Mouse (Mus musculus): Measurements from ENCODE around the gene Pcnt.

The Pcnt gene

GRCm38 (mm10) chr10:76433925-76434324 lies 8.7 kb downstream of the Pcnt start:
- in situ Hi-C loops (cut with MboI; ENCODE audit: low pct_unique_long_range_greater_than_20kb in 1 of 2, low sequenced_read_pairs in 2 of 2, unreplicated experiment in 1 of 2), result no loop called here

- in situ Hi-C loops (cut with MboI; ENCODE audit: low pct_unique_long_range_greater_than_20kb in 1 of 2, low sequenced_read_pairs in 2 of 2, unreplicated experiment in 1 of 2), result no loop called here
Observed at GRCm38 (mm10) chr10:76425674-76426073, 16.9 kb downstream of the Pcnt start.

- in situ Hi-C loops (cut with MboI; ENCODE audit: low pct_unique_long_range_greater_than_20kb in 1 of 2, low sequenced_read_pairs in 2 of 2, unreplicated experiment in 1 of 2), result no loop called here
Observed at GRCm38 (mm10) chr10:76416811-76417210, 25.8 kb downstream of the Pcnt start.

DNA sequence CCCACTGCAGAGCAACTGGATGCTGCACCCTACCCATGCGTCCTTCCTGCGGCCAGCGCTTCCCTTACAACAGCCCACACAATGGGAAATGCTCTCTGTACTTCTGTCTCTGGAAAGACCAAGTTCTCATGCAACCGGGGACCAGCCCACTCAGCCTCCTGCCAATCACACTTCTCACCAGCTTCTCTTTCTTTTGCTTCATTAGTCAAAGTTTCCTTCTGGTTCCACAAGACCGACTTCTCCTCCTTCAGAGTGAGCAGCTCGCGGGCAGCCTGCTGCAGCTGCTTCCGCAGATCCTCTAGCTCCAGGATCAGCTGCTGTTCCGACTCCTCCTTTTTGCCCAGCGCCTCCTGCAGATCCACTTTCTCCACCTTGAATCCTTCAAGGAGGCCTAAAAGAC lies 34.1 kb downstream of the Pcnt start:
- in situ Hi-C loops (cut with MboI; ENCODE audit: low pct_unique_long_range_greater_than_20kb in 1 of 2, low sequenced_read_pairs in 2 of 2, unreplicated experiment in 1 of 2), result no loop called here

DNA sequence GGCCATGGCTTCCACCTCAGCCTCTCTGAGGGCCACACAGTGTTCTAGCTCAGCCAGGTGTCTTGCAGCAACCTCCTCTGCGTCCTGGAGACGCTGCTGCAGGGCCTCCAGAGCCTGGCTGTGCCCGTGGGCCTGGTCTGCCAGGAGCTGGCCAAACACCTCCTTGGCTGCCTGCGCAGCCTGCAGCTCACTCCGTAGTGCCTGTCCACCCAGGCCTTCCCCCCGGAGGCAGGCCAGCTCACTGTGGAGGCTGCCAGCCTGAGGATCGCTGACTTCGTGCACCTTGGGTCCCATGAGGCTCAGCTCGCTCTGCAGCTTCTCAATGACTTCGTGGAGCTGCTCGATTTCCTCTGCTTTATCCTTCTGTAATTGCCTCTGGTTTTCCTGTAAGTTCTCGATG lies 50.0 kb downstream of the Pcnt start:
- in situ Hi-C loops (cut with MboI; ENCODE audit: low pct_unique_long_range_greater_than_20kb in 1 of 2, low sequenced_read_pairs in 2 of 2, unreplicated experiment in 1 of 2), result no loop called here

- in situ Hi-C loops (cut with MboI; ENCODE audit: low pct_unique_long_range_greater_than_20kb in 1 of 2, low sequenced_read_pairs in 2 of 2, unreplicated experiment in 1 of 2), result no loop called here
Observed at GRCm38 (mm10) chr10:76391786-76392185, 50.8 kb downstream of the Pcnt start.

DNA sequence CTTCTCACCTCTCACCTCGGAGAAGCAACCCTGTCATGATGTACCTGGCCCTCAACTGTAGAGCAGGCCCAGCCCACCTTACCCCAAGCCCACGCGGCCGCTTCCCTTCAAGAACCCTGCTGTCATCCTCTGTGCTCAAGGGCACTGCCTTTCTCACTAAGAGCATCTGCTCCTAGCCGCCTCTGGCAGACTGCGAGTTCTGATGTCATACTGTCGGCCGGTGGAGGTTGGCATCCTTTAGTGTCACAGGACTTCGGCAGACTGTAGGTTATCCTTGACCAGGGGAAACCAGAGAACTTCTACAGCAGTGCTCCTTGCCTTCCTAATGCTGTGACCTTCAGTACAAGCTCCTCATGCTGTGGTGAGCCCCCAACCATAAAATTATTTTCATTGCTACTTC lies 51.4 kb downstream of the Pcnt start:
- in situ Hi-C loops (cut with MboI; ENCODE audit: low pct_unique_long_range_greater_than_20kb in 1 of 2, low sequenced_read_pairs in 2 of 2, unreplicated experiment in 1 of 2), result no loop called here

DNA sequence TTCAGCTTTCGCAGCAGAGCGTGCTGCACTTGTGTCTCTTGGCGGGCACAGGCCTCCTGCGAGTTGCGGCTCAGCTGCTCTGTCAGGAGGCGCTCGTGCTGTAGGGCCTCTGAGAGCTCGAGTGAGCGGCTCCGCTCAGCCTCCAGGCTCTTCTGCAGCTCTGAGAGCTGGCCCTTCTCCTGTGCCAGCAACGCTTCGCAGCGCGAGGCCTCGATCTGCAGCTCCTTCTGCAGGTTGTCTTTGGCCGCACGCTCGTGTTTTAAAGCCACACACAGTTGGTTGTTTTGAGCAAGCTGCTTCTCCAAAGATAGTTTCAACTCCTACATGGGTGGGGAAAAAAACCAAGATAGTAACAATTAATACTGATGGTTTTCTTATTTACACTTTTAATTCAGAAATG lies 67.6 kb downstream of the Pcnt start:
- in situ Hi-C loops (cut with MboI; ENCODE audit: low pct_unique_long_range_greater_than_20kb in 1 of 2, low sequenced_read_pairs in 2 of 2, unreplicated experiment in 1 of 2), result no loop called here

GRCm38 (mm10) chr10:76371736-76372135 lies 70.8 kb downstream of the Pcnt start:
- in situ Hi-C loops (cut with MboI; ENCODE audit: low pct_unique_long_range_greater_than_20kb in 1 of 2, low sequenced_read_pairs in 2 of 2, unreplicated experiment in 1 of 2), result no loop called here

DNA sequence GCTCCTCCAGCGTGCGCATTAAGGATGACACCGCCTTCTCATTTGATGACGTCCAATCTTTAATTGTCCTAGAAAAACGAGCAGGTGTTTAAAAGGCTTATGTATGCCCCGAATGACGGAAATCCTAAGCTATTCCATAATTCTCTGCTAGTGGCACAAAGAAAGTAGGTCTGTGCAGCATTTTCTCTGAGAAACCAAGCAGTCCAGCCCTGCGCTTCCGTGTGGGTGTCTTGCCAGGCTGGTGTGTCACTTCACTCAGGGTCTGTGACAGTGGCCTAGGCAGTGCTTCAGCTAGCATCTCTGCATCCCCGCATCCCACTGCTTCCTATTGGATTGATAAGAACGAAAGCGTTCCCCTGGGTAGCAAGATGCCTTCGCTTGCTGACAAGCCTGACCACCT lies 73.8 kb downstream of the Pcnt start:
- in situ Hi-C loops (cut with MboI; ENCODE audit: low pct_unique_long_range_greater_than_20kb in 1 of 2, low sequenced_read_pairs in 2 of 2, unreplicated experiment in 1 of 2), result no loop called here

DNA sequence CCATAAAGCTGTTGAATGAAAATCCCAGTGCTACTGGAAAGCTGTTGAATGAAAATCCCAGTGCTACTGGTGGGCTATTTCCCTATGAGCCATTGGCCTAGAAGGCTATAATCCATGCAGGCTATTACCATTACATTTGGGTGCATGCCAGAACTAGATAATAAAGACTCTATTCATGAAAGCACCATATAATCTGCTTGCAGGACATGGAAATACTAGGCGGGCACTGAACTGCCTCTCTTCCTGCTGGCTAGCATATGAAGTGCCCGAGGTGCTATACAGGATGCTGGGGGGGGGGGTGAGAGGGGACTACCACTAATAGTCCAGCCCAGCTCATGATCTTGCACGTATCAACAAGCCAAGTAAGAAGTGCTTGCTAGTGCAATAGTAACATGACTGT lies 79.4 kb downstream of the Pcnt start:
- in situ Hi-C loops (cut with MboI; ENCODE audit: low pct_unique_long_range_greater_than_20kb in 1 of 2, low sequenced_read_pairs in 2 of 2, unreplicated experiment in 1 of 2), result no loop called here

DNA sequence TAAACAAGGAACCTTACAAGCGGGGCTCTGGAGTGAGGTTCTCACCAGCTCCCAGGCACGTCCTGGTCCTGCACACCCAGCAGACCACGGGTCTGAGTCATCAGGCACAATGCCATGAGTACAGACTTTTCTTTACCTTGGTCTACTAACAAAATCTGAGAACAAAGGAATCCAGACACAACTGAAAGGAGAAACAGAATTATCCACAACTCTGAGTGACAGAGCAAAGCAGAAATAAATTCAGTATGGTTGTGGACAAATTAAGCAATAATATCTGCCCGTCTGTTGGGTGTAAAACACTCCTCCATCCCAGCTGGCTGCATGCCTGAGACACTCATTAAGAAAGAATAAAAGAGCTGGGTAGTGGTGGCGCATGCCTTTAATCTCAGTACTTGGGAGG lies 84.1 kb downstream of the Pcnt start:
- in situ Hi-C loops (cut with MboI; ENCODE audit: low pct_unique_long_range_greater_than_20kb in 1 of 2, low sequenced_read_pairs in 2 of 2, unreplicated experiment in 1 of 2), result no loop called here

GRCm38 (mm10) chr10:76357286-76357875 lies 85.2 kb downstream of the Pcnt start:
- in situ Hi-C loops (cut with MboI; ENCODE audit: low pct_unique_long_range_greater_than_20kb in 1 of 2, low sequenced_read_pairs in 2 of 2, unreplicated experiment in 1 of 2), result no loop called here

DNA sequence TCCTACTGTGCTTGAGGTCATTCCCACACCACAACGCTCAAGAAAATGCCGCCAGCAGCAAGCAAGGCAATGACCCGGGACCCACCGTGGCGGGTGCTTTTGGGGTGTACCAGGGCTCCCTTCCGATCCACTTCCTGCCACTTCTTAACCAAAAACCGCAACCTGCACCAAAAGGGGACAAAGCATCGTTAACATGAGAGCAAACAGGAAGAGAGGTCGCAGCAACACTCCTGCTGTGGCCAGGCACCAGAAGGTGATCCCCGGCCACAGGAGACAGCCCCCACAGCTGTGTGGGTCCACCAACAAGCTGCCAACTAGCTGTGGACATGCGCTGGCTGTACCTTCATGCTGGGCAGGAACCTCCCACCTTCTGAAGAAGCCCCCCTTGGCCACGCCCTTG lies 87.6 kb downstream of the Pcnt start:
- in situ Hi-C loops (cut with MboI; ENCODE audit: low pct_unique_long_range_greater_than_20kb in 1 of 2, low sequenced_read_pairs in 2 of 2, unreplicated experiment in 1 of 2), result no loop called here

GRCm38 (mm10) chr10:76353986-76354385 lies 88.6 kb downstream of the Pcnt start:
- in situ Hi-C loops (cut with MboI; ENCODE audit: low pct_unique_long_range_greater_than_20kb in 1 of 2, low sequenced_read_pairs in 2 of 2, unreplicated experiment in 1 of 2), result no loop called here

GRCm38 (mm10) chr10:76351953-76352352 lies 90.6 kb downstream of the Pcnt start:
- in situ Hi-C loops (cut with MboI; ENCODE audit: low pct_unique_long_range_greater_than_20kb in 1 of 2, low sequenced_read_pairs in 2 of 2, unreplicated experiment in 1 of 2), result no loop called here

- in situ Hi-C loops (cut with MboI; ENCODE audit: low pct_unique_long_range_greater_than_20kb in 1 of 2, low sequenced_read_pairs in 2 of 2, unreplicated experiment in 1 of 2), result no loop called here
Observed at GRCm38 (mm10) chr10:76346589-76346988, 96.0 kb downstream of the Pcnt start.

- in situ Hi-C loops (cut with MboI; ENCODE audit: low pct_unique_long_range_greater_than_20kb in 1 of 2, low sequenced_read_pairs in 2 of 2, unreplicated experiment in 1 of 2), result no loop called here
Observed at GRCm38 (mm10) chr10:76346043-76346491, 96.5 kb downstream of the Pcnt start.

- in situ Hi-C loops (cut with MboI; ENCODE audit: low pct_unique_long_range_greater_than_20kb in 1 of 2, low sequenced_read_pairs in 2 of 2, unreplicated experiment in 1 of 2), result no loop called here
Observed at GRCm38 (mm10) chr10:76345540-76345902, 97.1 kb downstream of the Pcnt start.

- in situ Hi-C loops (cut with MboI; ENCODE audit: low pct_unique_long_range_greater_than_20kb in 1 of 2, low sequenced_read_pairs in 2 of 2, unreplicated experiment in 1 of 2), result no loop called here
Observed at GRCm38 (mm10) chr10:76344711-76345539, 97.7 kb downstream of the Pcnt start, which contains the start of gene Dip2a. Dip2a (minus strand) TSS chr10:76345291.

Data from mouse embryonic stem cell (cell line).